Mouse (Mus musculus) adrenal gland (tissue): ENCODE measurements around the gene Rsrc1.

ENCODE experiments used
- intact Hi-C: fragments of 180-260 bp; cut with DNase I; formaldehyde crosslinking; loops from one replicate; pipeline ENCODE4 v1.15.1; 2025
- long read RNA-seq, 2 experiments: library from polyadenylated mRNA; unstranded; transcript quantifications; one replicate each; pipeline ENCODE4 v2.0.0; 2020; ENCODE audit warnings: borderline replicate concordance in 1 of 2; ENCODE audit not compliant: insufficient replicate concordance in 1 of 2

The Rsrc1 gene
- long read RNA-seq, experiment 1, transcript Rsrc1-203 (10 exons, 3,224 nt): minor isoform, 13 of 46 reads
- long read RNA-seq, experiment 1, transcript Rsrc1-208 (4 exons, 3,136 nt): major isoform, 14 of 46 reads
- long read RNA-seq, experiment 1, partial matches to known transcripts: 9 of 46 reads
- long read RNA-seq, experiment 1, other reads (novel, unspliced or antisense): 10 of 46 reads
- long read RNA-seq, experiment 2, transcript Rsrc1-208 (4 exons, 3,136 nt): major isoform, 23 of 49 reads
- long read RNA-seq, experiment 2, partial matches to known transcripts: 15 of 49 reads
- long read RNA-seq, experiment 2, other reads (novel, unspliced or antisense): 8 of 49 reads

GRCm38 (mm10) chr3:66981101-66981661, at the start of gene Rsrc1:
Rsrc1 (plus strand) TSS chr3:66981390.
- intact Hi-C loops: no loop called here

DNA sequence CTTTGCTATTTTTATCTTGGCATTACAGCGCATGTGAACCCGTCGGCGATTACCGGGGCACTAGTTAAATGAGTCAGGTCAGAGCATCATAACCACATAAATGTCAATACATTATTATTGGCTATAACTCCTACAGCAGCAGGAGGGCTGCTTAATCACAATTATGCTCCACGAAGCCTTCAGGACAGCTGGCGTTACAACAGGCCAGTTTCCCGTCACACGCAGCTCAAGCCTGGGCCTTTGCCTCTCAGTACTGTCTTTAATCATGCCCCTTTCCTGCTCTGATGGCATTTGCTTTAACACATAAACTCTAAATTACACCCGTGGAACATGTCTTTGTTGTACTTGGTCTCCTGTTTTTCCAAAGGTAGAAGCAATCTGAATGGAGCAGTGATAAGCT, 41.5 kb upstream of the Rsrc1 start:
- intact Hi-C loops: no loop called here

DNA sequence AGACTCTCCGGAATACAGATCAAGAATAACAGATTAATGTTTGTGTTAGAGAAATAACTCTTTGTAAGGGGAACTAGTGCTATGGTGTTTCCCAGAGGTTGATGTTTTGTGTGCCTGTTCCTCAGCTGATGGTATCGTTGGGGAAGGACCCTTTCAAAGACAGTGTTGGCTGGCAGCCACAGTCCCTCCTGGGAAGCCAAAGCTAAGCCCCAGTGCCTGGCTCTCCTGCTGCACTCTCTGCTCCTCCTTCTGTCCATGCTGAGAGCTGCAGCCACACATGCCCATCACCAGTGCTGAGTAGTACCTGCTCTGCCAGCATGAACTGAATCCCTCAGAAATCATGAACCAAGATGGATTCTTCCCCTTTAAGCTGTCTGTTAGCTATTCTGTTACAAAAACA, 26.1 kb upstream of the Rsrc1 start:
- intact Hi-C loops: no loop called here

DNA sequence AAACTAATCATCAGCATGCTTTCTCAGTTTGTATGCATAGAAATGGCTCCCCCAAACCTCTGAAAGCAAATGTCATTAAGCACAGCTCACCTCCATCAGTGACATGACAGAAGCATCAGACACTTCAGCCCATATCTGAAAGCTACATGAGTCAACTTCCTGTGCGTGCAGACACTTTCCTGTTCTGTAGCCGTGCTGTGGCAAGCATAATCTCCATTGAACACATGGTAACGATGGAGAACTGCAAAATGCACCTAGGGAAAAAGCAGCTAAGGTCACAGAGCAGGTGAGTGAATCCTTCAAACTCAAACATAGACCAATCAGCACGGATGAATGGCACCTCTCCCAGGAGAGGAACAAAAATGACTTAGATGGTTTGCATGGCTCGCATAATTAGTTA, 21.2 kb upstream of the Rsrc1 start:
- intact Hi-C loops: no loop called here

GRCm38 (mm10) chr3:66964884-66965283, 16.3 kb upstream of the Rsrc1 start:
- intact Hi-C loops: no loop called here

DNA sequence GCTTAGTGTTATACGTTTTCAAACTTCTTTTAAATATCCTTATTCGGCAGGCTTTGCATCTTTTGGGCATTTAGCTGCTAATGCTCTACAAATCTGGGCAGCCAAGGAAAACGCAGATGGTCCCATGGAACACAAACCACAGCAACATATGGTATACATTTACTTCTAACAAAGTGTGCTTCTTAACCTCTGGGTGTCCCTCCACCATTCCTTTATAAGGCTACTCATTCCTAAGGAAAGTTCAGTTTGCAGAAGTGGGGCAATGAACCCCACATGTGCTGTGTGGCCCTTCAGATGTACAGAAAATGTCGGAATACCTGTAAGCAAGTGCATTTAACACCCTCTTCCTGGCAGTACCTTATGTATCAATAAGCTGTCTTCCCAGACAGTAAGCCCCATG, 13.7 kb upstream of the Rsrc1 start:
- intact Hi-C loops: no loop called here

DNA sequence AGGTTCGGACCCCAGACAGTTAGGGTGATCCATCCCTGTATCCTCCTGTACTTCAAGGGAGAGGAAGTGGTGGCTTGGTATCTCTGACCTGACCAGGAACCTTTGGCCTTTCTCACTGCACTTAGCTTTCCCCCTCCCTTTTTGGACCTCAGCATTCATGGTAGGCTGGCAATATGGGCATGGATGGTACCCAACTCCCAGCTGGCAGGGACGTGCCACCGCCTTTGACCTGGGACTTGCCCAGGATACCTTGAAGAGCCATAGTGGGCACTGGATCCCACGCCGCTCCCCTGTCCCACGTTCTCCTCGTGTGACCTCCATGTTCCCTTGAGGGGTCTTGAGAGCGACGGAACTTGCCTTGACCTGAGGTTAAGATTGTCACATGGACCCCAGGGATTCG, 10.9 kb upstream of the Rsrc1 start:
- intact Hi-C loops: no loop called here

DNA sequence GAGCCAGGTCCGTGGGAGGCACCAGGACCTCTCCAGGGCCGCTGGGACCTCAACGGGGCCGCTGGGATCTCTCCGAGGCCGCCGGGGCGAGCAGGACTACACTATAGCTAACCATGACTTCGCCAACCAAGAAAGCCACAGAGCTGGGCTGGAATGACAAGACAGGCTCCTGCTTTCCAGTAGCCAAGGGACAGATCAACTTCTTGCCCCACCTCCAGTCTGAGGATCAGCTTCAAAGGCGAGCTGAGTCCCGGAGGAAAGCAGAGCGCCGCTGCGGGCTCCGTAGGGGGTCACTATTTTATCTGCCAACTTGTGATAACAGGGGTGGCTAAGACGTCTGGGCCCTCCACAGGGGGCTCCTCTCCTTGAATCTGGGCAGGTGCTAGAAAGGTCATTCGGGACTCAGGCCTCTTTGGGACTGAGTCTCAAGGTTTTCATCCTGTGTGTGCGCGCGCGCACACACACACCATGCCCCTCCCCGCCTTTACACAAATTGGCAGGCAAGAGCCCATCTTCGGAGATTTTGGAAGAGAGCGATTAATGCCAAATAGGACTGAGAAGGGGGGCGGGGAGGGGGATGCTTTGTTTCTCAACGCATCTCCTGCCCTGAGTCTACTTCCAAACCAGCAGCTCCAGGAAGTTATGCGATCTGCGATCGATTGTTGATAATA, 10.4 kb upstream of the Rsrc1 start:
- intact Hi-C loops: no loop called here

DNA sequence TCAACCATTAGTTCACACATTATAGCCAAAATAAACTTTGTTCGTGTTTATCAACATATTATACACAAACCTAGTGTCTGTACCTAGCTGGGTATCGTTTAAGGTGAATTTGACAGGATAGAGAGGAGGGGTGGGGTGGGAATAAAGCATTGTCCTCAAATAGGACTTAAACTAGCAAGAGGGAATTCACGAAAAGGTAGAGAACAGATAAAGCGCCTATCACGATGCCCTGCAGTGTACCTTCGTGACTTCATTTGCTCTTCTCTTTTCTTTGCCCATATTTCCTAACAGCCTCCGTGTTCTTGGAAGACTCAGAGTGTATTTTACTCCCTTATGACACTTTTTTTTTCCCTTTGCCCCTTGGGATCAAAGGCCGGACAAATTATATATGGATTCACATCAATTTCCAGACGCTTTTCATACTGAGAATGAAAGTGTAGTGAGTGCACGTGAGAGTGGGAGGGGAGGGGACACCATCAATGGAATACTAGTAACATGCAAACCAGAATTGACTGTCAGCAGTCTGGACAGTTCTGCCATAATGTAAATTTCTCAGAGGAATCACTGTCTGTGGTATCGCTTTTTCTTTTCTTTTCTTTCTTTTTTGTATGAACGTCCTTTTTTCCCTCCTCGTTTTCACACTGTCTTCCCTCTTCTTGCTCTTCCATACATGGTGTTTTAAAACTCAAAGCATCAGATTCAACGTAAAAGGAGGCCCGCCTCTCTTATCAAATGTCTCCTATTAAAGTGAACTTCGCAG, 8.8 kb upstream of the Rsrc1 start:
- intact Hi-C loops: no loop called here

DNA sequence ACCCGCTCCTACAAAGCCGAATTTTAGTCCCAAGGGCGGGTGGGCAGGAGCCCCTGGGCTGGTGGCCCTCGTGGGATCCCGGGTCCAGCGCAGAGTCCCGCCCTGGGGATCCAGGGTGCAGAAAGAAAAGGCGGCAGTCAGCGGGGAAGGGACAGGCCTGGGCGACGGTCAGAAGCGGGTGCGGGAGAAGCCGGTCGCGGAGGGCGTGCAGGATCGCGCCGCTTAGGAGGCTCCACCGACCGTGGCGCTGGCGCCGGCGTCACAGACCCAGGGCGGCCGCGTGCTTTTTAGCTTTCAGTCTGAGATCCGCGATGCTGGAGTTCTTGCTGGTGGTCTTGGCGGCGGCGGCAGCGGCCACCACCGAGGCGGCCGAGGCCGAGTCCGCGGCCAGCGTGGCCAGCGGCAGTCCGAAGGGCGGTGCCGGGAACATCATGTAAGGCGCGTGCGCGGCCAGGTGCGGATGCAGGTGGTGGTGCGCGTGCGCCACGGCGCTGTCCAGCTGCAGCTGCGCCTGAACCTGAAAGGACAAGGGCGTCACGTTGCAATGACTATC, 7.7 kb upstream of the Rsrc1 start:
- intact Hi-C loops: no loop called here

DNA sequence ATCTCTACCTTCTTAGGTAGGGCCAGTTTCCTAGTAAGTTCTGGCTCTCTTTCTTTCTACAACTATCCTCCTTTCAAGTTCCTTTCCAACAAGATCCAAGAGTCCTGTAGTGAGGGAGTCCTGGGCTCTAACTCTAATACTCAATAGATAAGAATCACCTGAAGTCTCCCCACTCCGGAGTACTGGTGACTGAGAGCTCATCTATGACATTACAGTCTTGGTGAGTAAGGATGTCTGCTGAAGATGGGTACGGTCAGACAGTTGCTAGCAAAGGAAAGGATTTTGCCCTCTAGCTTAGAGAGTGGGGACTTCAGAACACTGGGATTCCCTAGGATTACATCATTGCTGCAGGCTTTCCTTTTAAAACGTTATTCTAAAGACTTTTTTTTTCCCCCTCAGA, 6.7 kb upstream of the Rsrc1 start:
- intact Hi-C loops: no loop called here

DNA sequence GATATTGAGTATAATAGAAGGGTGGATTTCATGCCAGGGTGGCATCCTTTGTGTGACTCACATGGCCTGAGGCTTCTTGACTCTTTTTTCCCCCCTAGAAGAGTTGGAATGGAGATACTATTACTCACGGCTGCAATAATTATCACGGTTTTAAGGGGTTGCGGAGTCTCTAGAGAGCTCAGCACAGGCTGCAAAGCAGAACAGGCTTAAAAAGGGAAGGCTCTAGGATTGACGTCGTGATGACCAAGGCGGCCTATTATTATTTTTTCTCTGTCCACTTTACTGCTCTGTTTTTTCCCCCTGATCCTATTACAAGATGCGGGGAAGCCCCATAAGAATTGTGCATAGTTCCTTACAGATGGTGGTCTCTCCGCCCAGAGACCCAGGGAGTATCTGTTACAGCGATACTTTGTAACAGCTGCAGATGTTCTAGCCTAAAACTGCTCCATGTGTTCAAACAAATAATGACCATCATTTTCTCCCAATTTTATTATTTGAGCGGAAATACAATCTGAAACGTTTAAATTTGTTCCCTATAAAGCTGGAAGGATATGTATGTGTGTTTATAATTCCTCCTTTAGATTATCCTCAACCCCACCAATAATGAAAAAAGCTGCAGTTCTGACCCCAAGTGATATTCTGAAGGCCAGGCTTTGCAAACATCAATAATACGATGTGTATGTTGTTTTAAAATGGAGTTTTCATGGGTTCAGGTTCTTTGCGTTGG, 4.1 kb upstream of the Rsrc1 start:
- intact Hi-C loops: no loop called here

DNA sequence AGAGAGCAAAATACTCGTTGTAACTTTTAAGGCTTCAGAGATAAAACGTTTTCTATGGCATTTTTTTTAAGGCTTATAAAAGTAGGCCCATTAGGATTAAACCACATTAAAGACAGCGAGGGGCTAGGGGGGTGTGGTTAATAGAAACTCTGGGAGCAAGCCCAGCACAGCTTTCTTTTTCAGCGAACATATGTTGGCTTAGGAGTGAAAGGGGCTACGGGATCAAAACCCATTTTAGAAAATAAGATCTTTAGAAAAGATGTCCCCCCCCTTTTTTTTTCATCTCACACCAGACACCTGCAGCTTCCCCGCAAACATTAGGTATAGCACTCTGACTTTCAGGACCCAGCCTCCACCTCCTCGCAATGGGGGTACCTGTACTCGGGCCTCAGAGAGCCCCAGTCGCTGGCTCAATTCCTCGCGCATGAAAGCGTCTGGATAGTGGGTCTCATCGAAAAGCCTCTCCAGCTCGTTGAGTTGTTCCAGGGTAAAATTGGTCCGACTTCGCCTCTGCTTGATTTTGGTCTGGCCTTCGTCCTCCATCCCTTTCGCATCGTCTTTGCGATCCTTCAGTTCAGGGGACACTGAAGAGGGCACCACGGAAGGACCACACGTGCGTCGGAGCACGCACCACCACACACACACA, 3.3 kb upstream of the Rsrc1 start:
- intact Hi-C loops: no loop called here

- intact Hi-C loops: no loop called here
These were observed 2.5 kb upstream of the Rsrc1 start for GRCm38 (mm10) chr3:66978457-66979381.

GRCm38 (mm10) chr3:66979491-66979890, 1.7 kb upstream of the Rsrc1 start:
- intact Hi-C loops: no loop called here

- intact Hi-C loops: no loop called here
These were observed 847 bp upstream of the Rsrc1 start for GRCm38 (mm10) chr3:66980111-66980975.

- intact Hi-C loops: no loop called here
These were observed 516 bp downstream of the Rsrc1 start, which contains the start of gene Shox2 for GRCm38 (mm10) chr3:66981706-66982105. Shox2 (minus strand) TSS chr3:66981771.

DNA sequence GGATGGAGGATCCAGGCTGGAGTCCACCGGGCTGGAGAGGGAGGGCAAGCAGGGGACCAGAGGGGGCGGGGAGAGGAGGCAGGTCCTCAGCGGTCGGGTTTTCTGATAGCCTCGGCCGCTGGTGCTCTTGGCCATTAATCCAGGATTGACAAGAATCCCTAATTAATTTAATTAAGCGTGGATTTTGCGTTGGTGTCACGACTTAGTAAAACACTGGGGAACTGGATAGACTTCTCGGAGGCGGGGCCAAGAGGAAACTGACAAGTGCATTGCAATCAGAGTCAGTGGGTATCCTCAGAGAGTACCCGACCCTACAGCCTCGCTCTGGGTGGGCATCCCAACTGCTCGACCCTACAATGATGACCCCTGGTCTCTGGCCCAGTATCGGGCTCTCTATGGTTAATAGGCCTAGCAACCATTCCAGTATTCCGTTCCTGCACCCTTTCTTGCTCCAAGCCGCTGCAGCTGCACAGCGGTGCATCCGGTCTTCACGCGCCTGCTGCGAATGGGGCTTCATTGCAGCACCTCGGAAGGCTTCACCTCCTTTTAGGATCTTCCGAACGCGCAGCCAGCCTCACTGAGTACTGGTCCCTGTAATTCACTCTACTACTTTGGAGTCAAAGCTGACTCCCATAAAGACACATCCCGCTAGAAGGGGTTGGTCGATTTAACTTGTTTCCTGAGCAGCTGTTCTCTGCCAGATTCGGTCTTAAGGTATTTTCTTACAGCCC, 1.2 kb downstream of the Rsrc1 start:
- intact Hi-C loops: no loop called here
